Mouse (Mus musculus) intestine, embryonic 14.5 days (tissue): ENCODE measurements at regions not wholly inside any gene's neighbourhood (a gene's known extent, or its start where the extent isn't known, plus 50 kb on each side); places are given as distances from the start of the nearest gene placed in this dataset.

Source experiments
- ATAC-seq: fragments of 200-750 bp; cut with Nextera tagmentation; replicated peaks from 2 replicates; pipeline ENCODE4 v1.8.0; 2017; ENCODE audit warnings: low read depth, moderate number of reproducible peaks, moderate TSS enrichment, moderate library complexity; ENCODE audit not compliant: low FRiP score, low TSS enrichment
- DNase-seq: peaks from one replicate; pipeline ENCODE4 v3.0.0-alpha.2; 2018; ENCODE audit warnings: low spot score
- H3K27ac ChIP-seq: fragments of 300-500 bp; sonication (generic); 2 replicates; pipeline ENCODE4 v1.5.1; 2014; ENCODE audit warnings: low read depth, mild to moderate bottlenecking, control low read depth
- H3K27me3 ChIP-seq: fragments of 300-500 bp; sonication (generic); replicated peaks from 2 replicates; pipeline ENCODE4 v1.6.1; 2014; ENCODE audit warnings: low read length, control low read depth; ENCODE audit not compliant: control insufficient read depth, insufficient read depth
- H3K36me3 ChIP-seq: fragments of 300-500 bp; sonication (generic); 2 replicates; pipeline ENCODE4 v1.6.1; 2014; ENCODE audit warnings: low read length, control low read depth; ENCODE audit not compliant: control insufficient read depth, insufficient read depth
- H3K4me1 ChIP-seq: fragments of 300-500 bp; sonication (generic); replicated peaks from 2 replicates; pipeline ENCODE4 v1.6.1; 2014; ENCODE audit warnings: low read length, control low read depth, mixed read lengths; ENCODE audit not compliant: control insufficient read depth, insufficient read depth
- H3K4me2 ChIP-seq: fragments of 300-500 bp; sonication (generic); 2 replicates; pipeline ENCODE4 v1.6.1; 2014; ENCODE audit warnings: low read length
- H3K4me3 ChIP-seq: fragments of 300-500 bp; sonication (generic); 2 replicates; pipeline ENCODE4 v1.5.1; 2014; ENCODE audit warnings: low read depth, low read length, control low read depth, mixed read lengths
- H3K9ac ChIP-seq: fragments of 300-500 bp; sonication (generic); 2 replicates; pipeline ENCODE4 v1.6.1; 2014; ENCODE audit warnings: mild to moderate bottlenecking, low read length
- H3K9me3 ChIP-seq: fragments of 300-500 bp; sonication (generic); 2 replicates; pipeline ENCODE4 v1.6.1; 2016; ENCODE audit warnings: low read length, control low read depth; ENCODE audit not compliant: control insufficient read depth
- WGBS: fragments of 180-500 bp; shearing (Covaris S2); extraction: QIAGEN DNeasy Blood & Tissue Kit; methylation state at CpG from one replicate; pipeline ENCODE4 v1.1.7; 2014; 5-methylcytosine and 5-hydroxymethylcytosine counted together

DNA sequence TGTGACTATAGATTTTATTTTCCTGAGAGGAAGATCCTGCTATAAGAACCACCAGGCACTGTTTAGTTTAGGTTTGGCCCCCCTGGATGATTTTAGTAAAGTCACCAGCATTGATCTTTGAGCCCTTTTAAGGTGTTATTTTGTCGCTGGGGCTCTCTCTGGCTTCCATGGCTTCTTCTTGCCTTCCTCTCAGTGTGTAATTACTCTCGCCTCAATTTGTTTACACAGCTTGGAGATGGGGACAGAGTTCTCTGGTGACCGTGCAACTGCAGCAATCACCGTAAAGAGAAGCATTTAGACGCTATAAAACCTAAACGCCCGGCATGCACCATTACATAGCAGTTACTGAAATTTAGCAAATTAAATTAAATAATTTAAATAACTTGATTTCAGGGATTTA lies 788.5 kb upstream of the Car8 start:
- Histone ChIP-seq H3K4me3 (peak overlapping the region; percentile 44), H3K27ac (no peak overlapping the region), H3K36me3 (no peaks in the 10 kb centered on the region), H3K4me1 (peaks cover 6% of the 10 kb centered on the region; the same call in 1 of the 2 replicates), H3K27me3 (no peaks in the 10 kb centered on the region), H3K4me2 (peak overlapping the region; percentile 78), H3K9me3 (no peaks in the 10 kb centered on the region), H3K9ac (no peak overlapping the region)
- DNase-seq (no peak), ATAC-seq (peak; percentile 52; the same call in 1 of the 2 replicates)
- 5% methylated on average over 7 of the region's 7 CpGs for WGBS

DNA sequence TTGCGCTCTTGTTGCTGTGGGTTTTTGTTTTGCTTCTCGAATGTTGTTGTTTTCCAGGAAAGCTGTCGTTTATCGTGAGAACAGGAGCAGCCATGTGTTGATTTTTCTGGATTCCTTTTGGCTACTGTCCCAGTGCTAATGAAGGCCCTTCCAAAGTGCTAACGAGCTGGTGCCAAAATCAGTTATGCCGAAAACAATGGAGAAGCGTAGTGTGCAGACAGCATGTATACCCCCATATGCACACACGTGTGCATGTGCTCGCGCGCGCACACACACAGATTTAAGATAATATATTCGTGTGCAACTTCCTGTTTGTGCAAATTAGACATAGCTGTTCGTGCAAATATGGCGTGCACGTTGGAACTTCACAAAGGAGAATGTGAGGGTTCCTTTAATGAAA lies 788.0 kb upstream of the Car8 start:
- Histone ChIP-seq H3K27ac (no peak overlapping the region), H3K36me3 (no peaks in the 10 kb centered on the region), H3K4me1 (peaks cover 6% of the 10 kb centered on the region; the same call in 1 of the 2 replicates), H3K9me3 (no peaks in the 10 kb centered on the region), H3K9ac (no peak overlapping the region), H3K27me3 (no peaks in the 10 kb centered on the region), H3K4me3 (no peak overlapping the region), H3K4me2 (no peak overlapping the region)
- no peak for ATAC-seq
- DNase-seq: no peak
- WGBS: 78% methylated on average over 16 of the region's 16 CpGs

DNA sequence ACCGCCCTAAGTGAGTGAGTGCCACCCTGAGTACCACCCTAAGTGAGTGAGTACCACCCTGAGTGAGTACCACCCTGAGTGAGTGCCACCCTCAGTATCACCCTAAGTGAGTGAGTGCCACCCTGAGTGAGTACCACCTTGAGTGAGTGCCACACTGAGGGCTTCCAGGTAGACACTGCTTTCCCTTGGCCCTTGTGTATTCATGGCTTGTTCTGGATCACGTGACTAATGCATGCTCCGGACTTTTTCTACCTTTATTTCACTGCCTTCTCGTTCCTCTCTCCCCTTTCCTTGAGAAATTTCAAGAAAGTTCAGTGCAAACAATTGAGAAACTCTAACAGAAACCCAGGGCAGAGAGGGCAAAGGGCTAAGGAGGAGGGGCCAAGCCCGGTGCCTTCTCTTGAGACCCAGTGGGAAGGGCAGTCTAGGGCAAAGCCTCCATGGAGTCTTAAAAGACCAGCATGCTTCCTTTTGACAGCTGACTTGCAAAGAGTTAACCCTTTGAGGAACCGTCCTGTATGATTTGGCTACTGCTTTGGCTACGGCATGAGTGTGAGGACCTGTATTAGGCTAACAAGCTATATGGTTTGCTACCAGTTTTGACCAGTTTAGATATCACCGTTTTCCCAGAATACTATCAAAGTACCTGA lies 787.1 kb upstream of the Car8 start:
- 62% methylated on average over 8 of the region's 8 CpGs for WGBS
- Histone ChIP-seq H3K9me3 (no peaks in the 10 kb centered on the region), H3K4me1 (peaks cover 6% of the 10 kb centered on the region; the same call in 1 of the 2 replicates), H3K27ac (no peak overlapping the region), H3K4me3 (no peak overlapping the region), H3K27me3 (no peaks in the 10 kb centered on the region), H3K4me2 (no peak overlapping the region), H3K36me3 (no peaks in the 10 kb centered on the region), H3K9ac (no peak overlapping the region)
- no peak; the same call in 1 of the 2 replicates for ATAC-seq
- no peak for DNase-seq

DNA sequence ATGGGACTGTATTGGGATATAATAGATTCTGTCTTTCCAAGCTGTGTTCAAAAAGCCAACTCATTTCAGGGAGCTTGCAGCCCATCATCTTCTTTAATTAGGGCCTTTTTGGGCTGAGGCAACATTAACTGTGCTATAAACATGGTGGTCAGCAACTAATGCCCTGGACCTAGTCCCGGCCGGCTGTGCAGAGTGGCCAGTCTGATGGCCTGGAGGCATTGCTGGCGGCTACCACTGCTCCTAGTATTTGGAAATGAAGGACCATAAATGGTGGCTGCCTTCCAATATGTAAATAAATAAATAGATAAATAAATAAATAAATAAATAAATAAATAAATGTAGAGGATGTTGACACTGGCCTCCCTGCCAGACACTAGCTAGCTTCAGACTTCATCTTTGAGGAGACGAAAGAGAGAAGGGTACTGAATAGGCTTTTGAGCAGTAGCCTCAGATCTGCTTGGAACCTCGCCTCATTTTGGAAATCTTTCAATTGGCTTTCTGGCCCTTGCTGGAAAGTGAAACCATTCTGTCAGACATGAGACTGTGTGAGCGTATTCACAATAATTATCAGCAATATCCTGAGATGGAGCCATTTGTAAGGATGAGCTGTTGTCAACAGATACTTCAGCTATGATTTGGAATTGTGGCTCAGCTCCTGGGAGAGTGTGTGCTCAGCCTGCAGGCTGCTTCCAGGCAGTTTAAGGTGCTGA lies 785.5 kb upstream of the Car8 start:
- 82% methylated on average over 6 of the region's 6 CpGs for WGBS
- Histone ChIP-seq H3K9me3 (no peaks in the 10 kb centered on the region), H3K9ac (no peak overlapping the region), H3K27ac (no peak overlapping the region), H3K4me2 (no peak overlapping the region), H3K27me3 (no peaks in the 10 kb centered on the region), H3K36me3 (no peaks in the 10 kb centered on the region), H3K4me3 (no peak overlapping the region), H3K4me1 (peaks cover 6% of the 10 kb centered on the region; the same call in 1 of the 2 replicates)
- ATAC-seq (no peak), DNase-seq (no peak)

DNA sequence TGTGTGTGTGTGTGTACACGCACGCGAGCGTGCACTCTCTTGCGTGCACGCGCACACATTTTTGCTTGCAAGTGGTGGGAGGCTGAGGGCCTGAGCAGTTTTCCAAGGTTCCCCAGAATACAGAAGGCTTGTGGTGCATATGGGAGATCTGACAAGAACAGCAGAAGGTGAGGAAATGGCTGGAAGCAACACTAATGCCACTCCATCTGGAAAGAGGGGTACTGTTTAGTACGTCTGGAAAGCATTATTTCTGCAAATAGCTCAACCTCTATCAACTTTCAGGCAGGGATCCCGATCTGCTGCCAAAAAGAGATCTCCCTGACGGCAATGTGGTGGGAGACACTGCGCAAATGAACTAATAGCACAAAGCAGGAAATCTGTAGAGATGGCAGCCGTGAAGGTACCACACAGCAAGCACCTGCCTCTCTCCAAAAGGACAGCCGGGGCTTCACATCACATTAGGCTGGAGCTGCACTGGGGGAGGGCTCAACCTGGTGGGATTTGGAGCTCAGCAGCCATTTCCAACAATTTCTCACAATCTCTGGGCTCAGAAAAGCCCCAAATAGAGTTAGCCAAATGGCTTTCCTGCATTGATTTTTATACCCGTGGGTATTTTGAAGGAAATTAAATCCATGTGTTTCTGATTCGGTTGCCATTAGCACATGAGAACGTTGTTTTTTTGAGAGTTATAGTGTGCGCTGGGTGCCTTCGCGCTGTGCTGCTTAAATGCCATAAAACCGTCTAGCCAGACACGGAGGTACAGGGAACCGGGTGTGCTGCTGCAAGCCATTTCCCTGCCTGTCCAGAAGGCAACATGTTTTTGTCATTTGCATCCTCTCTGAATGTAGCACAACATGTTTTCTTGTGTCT lies 780.6 kb upstream of the Car8 start:
- Histone ChIP-seq H3K9me3 (no peaks in the 10 kb centered on the region), H3K4me2 (no peak overlapping the region), H3K4me1 (peaks cover 14% of the 10 kb centered on the region), H3K4me3 (no peak overlapping the region), H3K27ac (no peak overlapping the region), H3K27me3 (no peaks in the 10 kb centered on the region), H3K36me3 (no peaks in the 10 kb centered on the region), H3K9ac (no peak overlapping the region)
- ATAC-seq: no peak
- DNase-seq: no peak
- 77% methylated on average over 22 of the region's 22 CpGs for WGBS

DNA sequence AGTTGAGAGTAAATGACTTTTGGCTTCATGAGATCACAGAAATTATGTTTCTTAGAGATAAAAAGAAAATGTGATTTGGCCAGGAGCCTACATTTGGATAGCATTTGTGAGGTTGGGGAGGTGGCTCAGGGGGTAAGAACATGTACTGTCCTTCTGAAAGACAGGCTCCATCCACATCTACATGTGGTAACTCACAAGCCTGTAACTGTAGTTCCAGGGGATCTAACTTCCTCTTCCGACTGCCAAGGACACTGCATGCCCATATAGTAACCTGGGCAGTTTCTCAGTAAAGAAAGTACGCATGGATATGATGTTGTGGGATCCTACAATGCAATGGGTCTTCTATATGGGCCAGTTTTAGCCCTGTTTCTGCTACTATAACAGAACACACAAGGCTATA lies 779.4 kb upstream of the Car8 start:
- Histone ChIP-seq H3K27me3 (no peaks in the 10 kb centered on the region), H3K4me2 (no peak overlapping the region), H3K9me3 (no peaks in the 10 kb centered on the region), H3K36me3 (no peaks in the 10 kb centered on the region), H3K27ac (no peak overlapping the region), H3K4me3 (no peak overlapping the region), H3K4me1 (peaks cover 14% of the 10 kb centered on the region), H3K9ac (no peak overlapping the region)
- ATAC-seq (no peak), DNase-seq (no peak)
- WGBS: 96% methylated on average over 2 of the region's 2 CpGs

DNA sequence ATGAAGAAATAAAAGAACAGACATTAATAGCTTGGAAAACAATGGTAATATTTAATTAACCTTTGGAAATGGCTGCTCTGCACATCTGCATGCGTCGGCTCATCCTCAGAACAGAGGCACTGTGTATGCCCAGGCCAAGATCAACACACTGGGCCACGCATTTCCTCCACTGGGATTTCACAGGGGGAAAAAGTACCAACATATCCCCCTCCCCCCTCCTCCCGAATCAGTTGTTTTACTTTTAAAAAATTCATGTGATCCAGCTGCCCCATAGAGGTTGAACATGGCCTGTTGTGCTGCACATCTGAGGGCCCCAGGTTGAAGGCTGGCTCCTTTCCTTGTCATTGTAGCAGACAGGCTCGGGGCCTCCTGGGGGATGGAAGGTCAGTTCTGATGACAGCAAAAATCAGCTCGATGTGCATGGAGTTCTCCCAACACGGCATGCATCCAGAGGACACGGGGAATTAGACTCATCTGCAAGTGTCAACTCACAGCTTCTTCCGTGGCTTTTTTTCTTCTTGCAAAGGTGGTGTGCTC lies 777.7 kb upstream of the Car8 start:
- Histone ChIP-seq H3K27me3 (no peaks in the 10 kb centered on the region), H3K4me3 (no peak overlapping the region), H3K9me3 (no peaks in the 10 kb centered on the region), H3K27ac (no peak overlapping the region), H3K4me1 (peaks cover 14% of the 10 kb centered on the region), H3K4me2 (no peak overlapping the region), H3K9ac (no peak overlapping the region), H3K36me3 (no peaks in the 10 kb centered on the region)
- no peak for DNase-seq
- WGBS: 63% methylated on average over 9 of the region's 9 CpGs
- no peak for ATAC-seq
